Mouse (Mus musculus) testis, adult 2 months (tissue): ENCODE results near the gene Vrk3. TPM values are rescaled to one million over a fixed set of nuclear protein-coding genes. Genes with fewer than 3 reads are reported as not detected.

Source experiments
- H3K27ac ChIP-seq: fragments of 200-500 bp; 2 replicates; pipeline ENCODE4 v1.5.1; 2012; ENCODE audit warnings: low read depth, low read length; ENCODE audit not compliant: control insufficient read depth, insufficient read depth
- H3K27me3 ChIP-seq: fragments of 200-500 bp; 2 replicates; pipeline ENCODE4 v1.6.1; 2012; ENCODE audit warnings: mild to moderate bottlenecking, low read length, moderate library complexity; ENCODE audit not compliant: control insufficient read depth, insufficient read depth
- H3K36me3 ChIP-seq: fragments of 200-500 bp; 2 replicates; pipeline ENCODE4 v1.6.1; 2012; ENCODE audit warnings: mild to moderate bottlenecking, low read length; ENCODE audit not compliant: control insufficient read depth, insufficient read depth
- H3K4me1 ChIP-seq: fragments of 200-500 bp; 2 replicates; pipeline ENCODE4 v1.6.1; 2012; ENCODE audit warnings: low read length; ENCODE audit not compliant: control insufficient read depth, insufficient read depth
- H3K4me3 ChIP-seq: fragments of 200-500 bp; 2 replicates; pipeline ENCODE4 v1.5.1; 2012; ENCODE audit warnings: low read depth, mild to moderate bottlenecking, low read length, moderate library complexity, mixed read lengths; ENCODE audit not compliant: control insufficient read depth
- CTCF ChIP-seq: fragments of 200-500 bp; IDR thresholded peaks from 2 replicates; pipeline ENCODE4 v1.5.1; 2012; ENCODE audit warnings: low read depth, mild to moderate bottlenecking, inconsistent platforms, low read length, moderate library complexity; ENCODE audit not compliant: control insufficient read depth, insufficient read depth, insufficient replicate concordance
- POLR2A ChIP-seq: fragments of 200-500 bp; IDR thresholded peaks from 2 replicates; pipeline ENCODE4 v1.6.1; 2012; ENCODE audit warnings: low read depth, mild to moderate bottlenecking, inconsistent platforms, low read length, moderate library complexity; ENCODE audit not compliant: control insufficient read depth
- polyA plus RNA-seq: library from polyadenylated mRNA; depleted of rRNA; stranded (reverse); fragments of >200 nt; gene quantifications from 2 replicates; pipeline ENCODE4 v1.2.3, GENCODE M21; 2012

The Vrk3 gene
- polyA plus RNA-seq, 1 experiment, result 131 TPM

DNA sequence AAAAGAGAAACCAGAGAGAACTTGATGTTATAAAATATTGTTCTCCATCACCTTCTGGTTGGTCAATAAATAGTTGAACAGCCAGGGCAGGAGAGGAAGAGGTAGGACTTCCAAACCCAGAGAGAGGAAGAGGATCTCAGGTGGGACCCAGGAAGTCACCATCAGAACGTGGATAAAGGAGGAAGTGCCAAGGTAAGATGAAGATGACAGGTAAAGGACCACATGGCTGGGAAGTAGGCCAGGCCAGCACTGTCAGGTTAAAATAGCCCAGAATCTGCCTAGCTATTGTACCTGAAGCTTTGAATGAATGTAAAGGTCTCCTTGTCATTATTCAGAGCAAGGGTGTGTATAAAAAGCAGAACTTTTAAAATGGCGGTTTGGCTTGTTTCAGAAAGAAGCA, 60.7 kb downstream of the Vrk3 start:
- Histone ChIP-seq H3K27me3 (no peaks in the 10 kb centered on the region), H3K4me3 (no peak overlapping the region), H3K27ac (no peak overlapping the region), H3K4me1 (no peaks in the 10 kb centered on the region), H3K36me3 (no peaks in the 10 kb centered on the region)
- TF ChIP-seq CTCF, result no peak

DNA sequence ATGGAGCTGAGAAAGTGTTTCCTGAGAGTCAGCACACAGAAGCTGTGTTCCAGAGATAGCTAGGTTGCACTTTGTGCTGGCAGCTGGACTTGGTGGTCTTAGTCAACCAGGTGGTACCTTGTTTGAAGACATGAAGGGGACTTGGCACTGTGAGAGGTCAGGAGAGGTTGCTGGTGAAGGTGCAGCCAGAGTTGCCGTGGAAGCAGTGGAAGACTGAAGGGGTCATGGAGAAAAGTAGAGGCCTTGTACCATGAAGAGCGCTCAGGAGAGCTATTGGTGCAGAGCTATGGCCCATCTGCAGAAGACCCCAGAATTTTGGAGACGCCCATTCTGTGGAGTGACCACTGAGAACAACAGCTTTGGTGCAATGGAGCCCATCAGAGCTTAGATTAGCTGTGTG, 61.3 kb downstream of the Vrk3 start:
- no peaks in the 10 kb centered on the region for H3K27me3 ChIP-seq
- TF ChIP-seq CTCF, result no peak

DNA sequence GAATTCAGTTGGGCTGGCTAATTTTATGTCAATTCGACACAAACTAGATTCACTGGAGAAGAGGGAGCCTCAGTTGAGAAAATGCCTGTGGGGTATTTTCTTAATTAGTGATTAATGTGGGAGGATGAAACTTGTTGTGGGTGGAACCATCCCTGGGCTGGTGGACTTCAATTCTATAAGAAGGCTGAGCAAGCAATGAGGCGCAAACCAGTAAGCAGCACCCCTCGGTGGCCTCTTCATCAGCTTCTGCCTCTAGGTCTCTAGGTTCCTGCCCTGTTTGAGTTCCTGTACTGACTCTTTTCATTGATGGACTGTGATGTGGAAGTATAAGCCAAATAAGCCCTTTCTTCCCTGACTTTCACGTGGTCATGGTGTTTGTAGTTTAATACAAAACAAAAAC, 62.2 kb downstream of the Vrk3 start:
- TF ChIP-seq POLR2A (no peak), CTCF (no peak)
- peaks cover 4% of the 10 kb centered on the region for H3K4me1 ChIP-seq
- H3K4me3 ChIP-seq, result no peak overlapping the region
- H3K27me3 ChIP-seq, result no peaks in the 10 kb centered on the region
- H3K36me3 ChIP-seq, result no peaks in the 10 kb centered on the region
- H3K27ac ChIP-seq, result no peak overlapping the region

More for the DNA sequence above, 61.3 kb downstream of the Vrk3 start:
- no peaks in the 10 kb centered on the region for H3K36me3 ChIP-seq
- no peak overlapping the region for H3K4me3 ChIP-seq
- no peak overlapping the region for H3K27ac ChIP-seq
- H3K4me1 ChIP-seq, result no peaks in the 10 kb centered on the region

DNA sequence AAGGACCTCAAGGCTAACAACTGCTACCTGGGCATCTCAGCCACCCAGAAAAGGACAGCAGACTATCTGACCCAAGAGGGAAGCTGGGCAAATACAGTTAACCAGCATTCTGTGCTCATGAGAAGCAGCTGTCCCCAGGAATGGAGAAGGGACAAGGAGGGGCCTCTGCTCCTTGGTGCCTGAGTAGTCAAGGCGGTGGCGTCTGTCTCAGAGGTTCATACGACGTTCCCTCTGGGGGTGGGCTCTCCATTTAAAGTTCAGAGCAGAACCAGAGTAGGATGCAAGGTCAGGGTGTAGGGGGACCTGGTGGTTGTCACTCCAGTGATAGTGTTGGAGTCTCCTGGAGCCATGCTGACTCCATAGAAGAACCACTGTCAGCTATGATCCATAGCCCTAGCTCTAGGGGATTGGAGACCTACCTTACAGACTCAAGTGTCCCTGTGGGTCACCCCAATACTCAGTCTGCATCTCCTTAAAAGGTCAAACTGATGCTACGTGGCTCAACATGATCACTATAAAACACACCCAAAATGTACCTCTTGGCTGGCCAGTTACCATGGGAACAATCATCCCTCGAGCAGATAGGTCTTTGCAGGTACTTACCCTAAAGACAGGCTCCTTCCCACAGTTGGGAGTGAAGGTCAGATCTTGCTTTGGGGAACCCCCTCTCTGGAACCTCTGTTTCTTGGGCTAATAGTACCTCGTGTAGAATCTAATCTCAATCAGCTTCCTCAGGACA, 62.8 kb downstream of the Vrk3 start:
- TF ChIP-seq CTCF (no peak), POLR2A (no peak)
- H3K36me3 ChIP-seq, result no peaks in the 10 kb centered on the region

DNA sequence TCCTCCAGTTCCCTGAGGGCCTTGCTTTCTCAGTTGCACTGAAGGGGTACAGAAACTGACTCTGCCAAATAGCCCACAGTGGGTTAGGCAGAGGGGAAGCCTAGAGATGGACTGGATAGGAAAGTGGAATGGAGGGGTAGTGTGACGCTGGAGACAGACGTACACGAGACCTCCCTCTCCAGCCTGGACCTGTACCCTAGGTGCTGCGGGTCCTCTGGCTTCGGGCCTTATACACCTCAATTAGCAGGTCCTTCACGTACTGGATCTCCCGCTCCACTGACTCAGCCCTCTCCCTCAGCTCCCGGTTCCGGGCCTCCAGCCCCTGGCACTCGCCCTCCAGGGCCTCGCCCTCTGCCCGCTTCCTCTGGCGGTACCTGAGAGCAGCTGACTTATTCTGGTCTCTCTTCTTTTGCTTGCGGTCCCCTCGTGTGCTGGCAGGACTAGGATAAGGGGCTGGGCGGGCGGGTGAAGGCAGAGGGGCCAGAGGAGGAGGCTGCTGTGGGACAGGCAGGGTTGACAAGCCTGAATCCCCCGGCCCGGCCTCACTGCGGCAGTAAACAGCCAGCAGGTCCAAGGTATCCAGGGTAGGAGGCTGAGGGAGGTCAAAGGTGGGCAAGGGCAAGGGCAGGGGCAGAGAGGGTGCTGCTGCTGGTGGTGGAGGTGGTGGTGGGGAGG, 64.6 kb downstream of the Vrk3 start:
- Histone ChIP-seq H3K27me3 (no peaks in the 10 kb centered on the region), H3K4me3 (peak overlapping the region; percentile 58), H3K4me1 (peaks cover 5% of the 10 kb centered on the region), H3K36me3 (no peaks in the 10 kb centered on the region), H3K27ac (no peak overlapping the region)
- TF ChIP-seq POLR2A (no peak), CTCF (no peak)

More for the DNA sequence above, 62.8 kb downstream of the Vrk3 start:
- Histone ChIP-seq H3K27me3 (no peaks in the 10 kb centered on the region), H3K4me1 (peaks cover 5% of the 10 kb centered on the region), H3K27ac (no peak overlapping the region), H3K4me3 (no peak overlapping the region)

DNA sequence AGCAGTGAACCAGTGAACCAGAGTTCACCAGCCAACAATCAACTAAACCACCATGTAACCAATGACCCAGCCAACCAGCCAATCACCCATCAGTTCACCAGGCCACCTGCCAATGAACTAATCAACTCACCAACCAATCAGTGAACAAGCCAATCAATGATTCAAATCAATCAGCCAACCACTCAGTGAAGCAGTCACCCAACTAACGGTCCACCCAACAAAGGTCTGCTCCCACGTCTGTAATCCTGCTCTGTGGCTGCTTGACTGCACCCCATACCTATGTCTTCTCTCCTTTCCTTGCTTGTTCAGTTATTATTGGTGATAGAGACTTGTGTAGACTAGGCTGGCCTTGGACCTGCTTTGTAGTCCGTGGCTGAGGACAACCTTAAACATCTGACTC, 65.8 kb downstream of the Vrk3 start:
- Histone ChIP-seq H3K4me1 (peaks cover 10% of the 10 kb centered on the region), H3K36me3 (peaks cover 2% of the 10 kb centered on the region; the same call in 1 of the 2 replicates), H3K4me3 (peak overlapping the region; percentile 99), H3K27me3 (no peaks in the 10 kb centered on the region), H3K27ac (no peak overlapping the region)
- TF ChIP-seq CTCF (no peak), POLR2A (no peak)

DNA sequence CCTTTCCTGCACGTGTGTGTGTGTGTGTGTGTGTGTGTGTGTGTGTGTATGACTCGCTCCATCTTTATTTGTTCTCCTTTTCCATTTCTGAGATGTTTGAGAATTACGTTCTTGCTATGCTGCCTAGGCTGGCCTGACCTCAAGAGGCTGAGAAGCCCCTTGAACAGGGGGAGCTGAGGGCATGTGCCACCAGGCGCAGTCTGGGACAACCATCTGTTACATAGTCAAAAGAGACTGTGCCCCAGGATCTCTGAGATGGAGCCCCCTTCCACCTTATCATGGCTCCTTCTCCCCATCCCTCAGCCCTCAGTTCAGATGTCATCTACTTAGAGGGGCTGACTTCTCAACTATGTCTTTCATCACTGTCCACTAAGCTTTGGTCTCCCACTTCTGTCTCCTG, 66.2 kb downstream of the Vrk3 start:
- Histone ChIP-seq H3K36me3 (peaks cover 3% of the 10 kb centered on the region; the same call in 1 of the 2 replicates), H3K27me3 (no peaks in the 10 kb centered on the region), H3K4me3 (peak overlapping the region; percentile 99), H3K4me1 (peaks cover 10% of the 10 kb centered on the region), H3K27ac (0 out of 2 replicates have a peak overlapping the region, but pooled peaks have one; percentile 10)
- TF ChIP-seq CTCF (no peak), POLR2A (no peak; the same call in 1 of the 2 replicates)
